Mouse (Mus musculus) midbrain, postnatal 0 days (tissue): Measurements from ENCODE around the gene Slc35d2. TPM values are rescaled to one million over a fixed set of nuclear protein-coding genes. Genes with fewer than 3 reads are reported as not detected.

ENCODE experiments used
- ATAC-seq: fragments of 200-750 bp; cut with Nextera tagmentation; 2 replicates; pipeline ENCODE4 v1.8.0; 2017; ENCODE audit warnings: moderate number of reproducible peaks, mild to moderate bottlenecking, moderate TSS enrichment, moderate library complexity; ENCODE audit not compliant: low FRiP score
- DNase-seq: peaks from one replicate; pipeline ENCODE4 v3.0.0-alpha.2; 2015; ENCODE audit warnings: low spot score
- H3K27ac ChIP-seq: fragments of 300-500 bp; sonication (generic); 2 replicates; pipeline ENCODE4 v1.5.1; 2014; ENCODE audit warnings: low read depth, mild to moderate bottlenecking, low read length, mixed read lengths
- H3K27me3 ChIP-seq: fragments of 300-500 bp; sonication (generic); 2 replicates; pipeline ENCODE4 v1.6.1; 2014; ENCODE audit warnings: low read length, control low read depth, mixed read lengths; ENCODE audit not compliant: insufficient read depth
- H3K36me3 ChIP-seq: fragments of 300-500 bp; sonication (generic); 2 replicates; pipeline ENCODE4 v1.6.1; 2014; ENCODE audit warnings: low read length, control low read depth, mixed read lengths; ENCODE audit not compliant: insufficient read depth
- H3K4me1 ChIP-seq: fragments of 300-500 bp; sonication (generic); 2 replicates; pipeline ENCODE4 v1.6.1; 2014; ENCODE audit warnings: mild to moderate bottlenecking, control low read depth, antibody characterized with exemption, low read length, mixed read lengths; ENCODE audit not compliant: insufficient read depth
- H3K4me2 ChIP-seq: fragments of 300-500 bp; sonication (generic); 2 replicates; pipeline ENCODE4 v1.6.1; 2014; ENCODE audit warnings: low read depth, mild to moderate bottlenecking, low read length, mixed read lengths; ENCODE audit not compliant: poor library complexity, severe bottlenecking
- H3K4me3 ChIP-seq: fragments of 300-500 bp; sonication (generic); 2 replicates; pipeline ENCODE4 v1.5.1; 2014; ENCODE audit warnings: low read depth, mild to moderate bottlenecking, low read length, moderate library complexity
- H3K9ac ChIP-seq: fragments of 300-500 bp; sonication (generic); replicated peaks from 2 replicates; pipeline ENCODE4 v1.6.1; 2014; ENCODE audit warnings: mild to moderate bottlenecking, low read length, moderate library complexity, mixed read lengths; ENCODE audit not compliant: poor library complexity, severe bottlenecking
- H3K9me3 ChIP-seq: fragments of 300-500 bp; sonication (generic); 2 replicates; pipeline ENCODE4 v1.6.1; 2016; ENCODE audit warnings: low read length, control low read depth
- CTCF ChIP-seq: IDR thresholded peaks from 2 replicates; pipeline ENCODE4 v1.5.1; 2016; ENCODE audit warnings: antibody characterized with exemption, mild to moderate bottlenecking
- WGBS: fragments of 180-500 bp; shearing (Covaris S2); extraction: QIAGEN DNeasy Blood & Tissue Kit; methylation state at CpG from one replicate; pipeline ENCODE4 v1.1.7; 2014; 5-methylcytosine and 5-hydroxymethylcytosine counted together
- polyA plus RNA-seq: library from polyadenylated mRNA; unstranded; fragments of >200 nt; fragmentation: Nextera tagmentation; extraction: Ambion mirVana; gene quantifications from 2 replicates; pipeline ENCODE4 v1.2.1, GENCODE M21; 2015
- total RNA-seq: library from RNA; depleted of rRNA; stranded (reverse); fragments of >200 nt; gene quantifications from 2 replicates; pipeline ENCODE4 v1.2.3, GENCODE M21; 2014

The Slc35d2 gene
- total and polyA plus RNA-seq, 2 experiments from 2014 or later = 0.99 to 1.1 TPM

DNA sequence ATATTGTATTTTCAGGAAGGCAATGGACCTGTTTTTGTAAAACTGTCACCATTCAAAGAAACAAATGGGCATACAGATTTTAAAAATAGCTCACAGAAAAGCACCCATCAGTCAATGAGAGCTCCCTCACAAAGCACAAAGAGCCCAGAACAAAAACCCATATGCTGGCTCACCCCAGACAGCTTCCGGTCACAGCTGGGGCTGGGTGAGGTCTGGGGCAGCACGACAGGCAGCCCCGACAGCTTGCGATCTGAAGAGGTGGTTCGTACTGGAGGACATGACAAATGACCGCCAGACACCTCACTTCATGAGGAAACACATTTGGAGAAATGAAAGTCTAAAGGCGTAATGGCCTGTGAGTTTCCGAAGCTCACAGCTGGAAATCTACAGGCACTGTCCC is 21.6 kb downstream of the Slc35d2 start:
- Histone ChIP-seq H3K4me3 (no peak overlapping the region), H3K27me3 (no peaks in the 10 kb centered on the region), H3K9ac (no peak overlapping the region), H3K4me1 (no peaks in the 10 kb centered on the region; the same call in 1 of the 2 replicates), H3K9me3 (no peaks in the 10 kb centered on the region), H3K27ac (no peak overlapping the region), H3K4me2 (no peak overlapping the region), H3K36me3 (no peaks in the 10 kb centered on the region)
- 21% methylated on average over 8 of the region's 8 CpGs for WGBS
- ATAC-seq = no peak
- no peak for TF ChIP-seq CTCF
- DNase-seq = peak; percentile 17

DNA sequence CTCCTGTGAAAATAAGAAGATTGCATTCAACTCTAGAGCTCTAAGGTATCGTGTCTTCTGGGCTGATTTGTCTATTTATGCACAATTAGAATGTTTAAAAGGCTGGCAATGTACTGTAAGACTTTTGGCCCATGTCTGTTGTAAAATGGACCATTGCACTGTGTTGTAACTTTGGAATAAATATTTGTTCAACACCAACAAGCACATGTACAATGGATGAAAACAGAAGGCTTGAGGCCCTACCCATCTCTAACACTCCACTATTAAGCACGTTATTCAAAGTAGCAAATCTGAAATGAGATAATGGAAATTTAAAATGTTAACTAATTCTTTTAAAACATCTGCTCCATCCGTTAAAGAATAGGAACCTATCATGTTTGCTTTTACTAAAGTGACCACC is 22.1 kb downstream of the Slc35d2 start:
- 47% methylated on average over 3 of the region's 3 CpGs for whole genome bisulfite sequencing
- no peaks in the 10 kb centered on the region for H3K9me3 ChIP-seq
- no peaks in the 10 kb centered on the region; the same call in 1 of the 2 replicates for H3K4me1 ChIP-seq

DNA sequence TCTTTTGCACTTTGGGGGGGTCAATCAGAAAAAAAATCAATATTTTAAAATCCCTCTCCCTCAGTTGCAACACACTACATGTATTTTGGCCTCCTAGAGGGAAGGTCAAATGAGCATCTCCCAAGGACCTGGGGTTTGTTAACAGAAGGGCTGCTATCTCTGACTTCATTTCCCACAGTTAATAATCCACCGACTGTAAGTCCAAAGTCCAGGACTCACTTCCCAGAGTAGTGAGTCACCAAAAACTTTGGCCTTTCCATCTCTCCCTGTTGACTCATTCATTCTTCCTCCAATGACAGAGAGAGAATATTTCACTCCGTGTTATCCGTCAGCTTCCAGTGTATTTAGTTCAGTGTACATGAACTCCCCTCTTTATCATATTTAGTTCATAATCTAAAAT is 23.5 kb downstream of the Slc35d2 start:
- WGBS = 94% methylated on average over 3 of the region's 3 CpGs

More for the DNA sequence above, 22.1 kb downstream of the Slc35d2 start:
- no peaks in the 10 kb centered on the region for H3K36me3 ChIP-seq
- H3K27ac ChIP-seq = no peak overlapping the region
- no peaks in the 10 kb centered on the region for H3K27me3 ChIP-seq
- no peak for TF ChIP-seq CTCF
- H3K4me2 ChIP-seq = no peak overlapping the region
- no peak overlapping the region for H3K9ac ChIP-seq
- no peak overlapping the region for H3K4me3 ChIP-seq
- no peak for ATAC-seq
- no peak for DNase-seq

GRCm38 (mm10) chr13:64100186-64100585 is 29.0 kb downstream of the Slc35d2 start:
- H3K4me2 ChIP-seq = no peak overlapping the region
- H3K9ac ChIP-seq = no peak overlapping the region
- H3K27ac ChIP-seq = no peak overlapping the region
- TF ChIP-seq CTCF = peak; percentile 82
- no peak overlapping the region for H3K4me3 ChIP-seq
- 68% methylated on average over 3 of the region's 3 CpGs for WGBS
- H3K36me3 ChIP-seq = no peaks in the 10 kb centered on the region
- H3K27me3 ChIP-seq = no peaks in the 10 kb centered on the region
- ATAC-seq (no peak; the same call in 1 of the 2 replicates), DNase-seq (peak; percentile 48)
- no peaks in the 10 kb centered on the region for H3K9me3 ChIP-seq
- H3K4me1 ChIP-seq = no peaks in the 10 kb centered on the region

More for the DNA sequence above, 23.5 kb downstream of the Slc35d2 start:
- Histone ChIP-seq H3K9ac (no peak overlapping the region), H3K4me1 (no peaks in the 10 kb centered on the region; the same call in 1 of the 2 replicates), H3K4me3 (no peak overlapping the region), H3K36me3 (no peaks in the 10 kb centered on the region), H3K27me3 (no peaks in the 10 kb centered on the region), H3K4me2 (no peak overlapping the region), H3K27ac (no peak overlapping the region), H3K9me3 (no peaks in the 10 kb centered on the region)
- no peak for TF ChIP-seq CTCF
- no peak for ATAC-seq
- DNase-seq = no peak

- no peak for DNase-seq
Observed at GRCm38 (mm10) chr13:64098992-64099391, 30.2 kb downstream of the Slc35d2 start.

DNA sequence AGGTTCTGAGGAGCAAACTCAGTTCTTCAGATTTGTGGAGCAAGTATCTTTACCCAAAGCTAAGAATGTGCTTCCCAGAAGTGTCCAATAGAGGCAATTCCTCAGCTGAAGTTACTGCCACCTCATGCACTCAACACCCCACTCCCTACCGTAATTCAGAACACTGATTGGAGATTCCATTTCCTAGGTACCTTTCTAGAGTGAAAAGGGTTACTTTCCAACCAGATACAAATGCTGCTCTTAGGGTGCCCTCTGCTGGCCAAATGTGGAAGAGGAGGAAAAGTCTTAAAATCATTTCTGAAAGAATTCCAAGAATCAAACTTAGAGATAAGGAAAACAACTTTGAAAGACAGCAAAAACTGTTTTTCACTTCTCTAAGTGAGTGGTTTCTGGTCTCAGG is 35.8 kb downstream of the Slc35d2 start:
- no peak for ATAC-seq
- no peak overlapping the region for H3K4me2 ChIP-seq

More at GRCm38 (mm10) chr13:64098992-64099391, 30.2 kb downstream of the Slc35d2 start:
- H3K27me3 ChIP-seq = no peaks in the 10 kb centered on the region
- no peaks in the 10 kb centered on the region for H3K4me1 ChIP-seq
- no peak overlapping the region for H3K4me2 ChIP-seq
- TF ChIP-seq CTCF = peak; percentile 58
- H3K9me3 ChIP-seq = no peaks in the 10 kb centered on the region
- no peak for ATAC-seq
- no peak overlapping the region for H3K9ac ChIP-seq
- H3K4me3 ChIP-seq = no peak overlapping the region
- WGBS = 75% methylated on average over 9 of the region's 9 CpGs
- H3K36me3 ChIP-seq = no peaks in the 10 kb centered on the region
- no peak overlapping the region for H3K27ac ChIP-seq

More for the DNA sequence above, 35.8 kb downstream of the Slc35d2 start:
- no peaks in the 10 kb centered on the region for H3K9me3 ChIP-seq
- TF ChIP-seq CTCF = peak; percentile 94
- no peaks in the 10 kb centered on the region for H3K4me1 ChIP-seq
- H3K27me3 ChIP-seq = no peaks in the 10 kb centered on the region
- no peak overlapping the region for H3K27ac ChIP-seq
- no peak overlapping the region for H3K4me3 ChIP-seq
- H3K36me3 ChIP-seq = no peaks in the 10 kb centered on the region
- peak; percentile 78 for DNase-seq
- no peak overlapping the region for H3K9ac ChIP-seq
- 7% methylated on average over 1 of the region's 1 CpGs for WGBS
